Mouse (Mus musculus): ENCODE measurements around the gene Nrg4. TPM values are rescaled to one million over a fixed set of nuclear protein-coding genes. Genes with fewer than 3 reads are reported as not detected.
"Not testable (repeated sequence)": the region's sequence is repeated elsewhere in the genome, so short reads cannot be mapped to it uniquely, and the experiment has no call there.

Gene Nrg4
- polyA plus RNA-seq, 1 experiment from 2014 or later, result 0.60 TPM

DNA sequence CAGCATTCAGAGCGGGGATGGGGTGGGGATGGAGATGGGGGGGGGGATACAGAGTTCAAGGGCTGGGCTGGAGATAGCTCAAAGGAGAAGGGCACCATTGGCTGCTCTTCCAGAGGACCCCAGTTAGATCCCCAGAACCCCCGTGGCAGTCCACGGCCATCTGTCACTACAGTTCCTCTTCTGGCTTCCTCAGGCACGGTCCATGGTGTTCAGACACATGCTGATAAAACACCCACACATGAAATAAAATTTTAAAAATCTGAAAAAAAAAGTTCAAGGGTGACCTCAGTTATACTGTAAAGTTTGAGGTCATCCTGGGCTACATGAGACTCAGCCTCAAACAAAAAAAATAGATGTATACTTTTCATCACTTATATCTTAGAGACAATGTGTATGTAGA is 78.2 kb downstream of the Nrg4 start:
- Histone ChIP-seq H3K4me1 (replicated peaks) (no peaks in the 10 kb centered on the region), H3K27ac (no peak overlapping the region), H3K4me3 (replicated peaks) (no peak overlapping the region), H3K36me3 (no peaks in the 10 kb centered on the region), H3K9me3 (replicated peaks) (no peaks in the 10 kb centered on the region), H3K27me3 (no peaks in the 10 kb centered on the region), H3K9ac (no peak overlapping the region), H3K4me2 (no peak overlapping the region)
- ATAC-seq (ENCODE audit: low read depth) (no peak), DNase-seq (no peak)
- WGBS (ENCODE audit: insufficient replicate concordance), result 31% methylated on average over 4 of the region's 4 CpGs

DNA sequence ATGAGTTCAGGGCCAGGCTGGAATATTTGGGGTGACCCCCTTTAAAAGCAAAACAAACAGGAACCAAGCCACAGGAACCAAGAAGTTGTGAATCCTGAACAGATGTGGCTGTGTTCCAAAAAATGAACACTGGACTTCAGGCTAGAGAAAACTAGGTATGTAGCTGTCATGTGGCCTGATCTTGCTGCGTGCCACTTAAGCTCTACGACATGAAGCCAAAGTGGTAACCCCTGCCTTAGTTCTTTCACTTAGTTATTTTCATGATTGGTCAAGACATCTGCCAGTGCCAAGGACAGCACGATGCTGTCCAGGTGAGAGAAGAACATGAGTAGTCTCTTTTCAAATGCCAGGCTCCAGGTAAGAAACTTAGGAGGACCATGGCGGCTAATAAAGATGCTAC is 79.7 kb downstream of the Nrg4 start:
- 74% methylated on average over 4 of the region's 4 CpGs for WGBS (ENCODE audit: insufficient replicate concordance)
- H3K9me3 ChIP-seq (replicated peaks), result no peaks in the 10 kb centered on the region
- H3K27me3 ChIP-seq, result no peaks in the 10 kb centered on the region
- DNase-seq, result no peak
- H3K4me3 ChIP-seq (replicated peaks), result no peak overlapping the region
- no peaks in the 10 kb centered on the region for H3K4me1 ChIP-seq (replicated peaks)
- H3K27ac ChIP-seq, result no peak overlapping the region
- no peak overlapping the region for H3K4me2 ChIP-seq
- no peak for ATAC-seq (ENCODE audit: low read depth)
- no peak overlapping the region for H3K9ac ChIP-seq
- H3K36me3 ChIP-seq, result no peaks in the 10 kb centered on the region

DNA sequence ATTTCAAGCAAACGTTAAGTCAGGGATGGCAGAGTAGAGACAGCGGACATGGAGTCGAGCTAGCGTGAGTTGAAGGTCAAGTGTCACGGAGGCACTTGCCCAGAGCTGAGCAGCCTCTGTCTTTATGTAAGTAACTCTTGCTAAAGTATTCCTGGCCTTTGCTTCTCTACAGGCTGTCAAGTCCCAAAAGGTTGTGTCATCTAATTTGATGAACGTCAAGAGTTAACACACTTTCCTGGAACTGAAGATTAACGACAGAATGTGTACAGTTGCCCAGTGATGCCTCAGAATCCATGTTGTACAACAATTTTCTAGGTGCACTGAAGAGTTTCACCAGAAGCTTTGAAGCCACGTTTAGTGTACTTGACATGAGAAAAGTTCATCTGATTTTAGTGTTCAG is 80.2 kb downstream of the Nrg4 start:
- H3K9ac ChIP-seq, result no peak overlapping the region
- no peaks in the 10 kb centered on the region for H3K27me3 ChIP-seq
- WGBS (ENCODE audit: insufficient replicate concordance), result 66% methylated on average over 8 of the region's 8 CpGs
- no peak overlapping the region for H3K4me3 ChIP-seq (replicated peaks)
- H3K27ac ChIP-seq, result no peak overlapping the region
- no peaks in the 10 kb centered on the region for H3K9me3 ChIP-seq (replicated peaks)
- no peaks in the 10 kb centered on the region for H3K36me3 ChIP-seq
- no peak overlapping the region for H3K4me2 ChIP-seq
- no peaks in the 10 kb centered on the region for H3K4me1 ChIP-seq (replicated peaks)
- DNase-seq (no peak), ATAC-seq (ENCODE audit: low read depth) (no peak)

DNA sequence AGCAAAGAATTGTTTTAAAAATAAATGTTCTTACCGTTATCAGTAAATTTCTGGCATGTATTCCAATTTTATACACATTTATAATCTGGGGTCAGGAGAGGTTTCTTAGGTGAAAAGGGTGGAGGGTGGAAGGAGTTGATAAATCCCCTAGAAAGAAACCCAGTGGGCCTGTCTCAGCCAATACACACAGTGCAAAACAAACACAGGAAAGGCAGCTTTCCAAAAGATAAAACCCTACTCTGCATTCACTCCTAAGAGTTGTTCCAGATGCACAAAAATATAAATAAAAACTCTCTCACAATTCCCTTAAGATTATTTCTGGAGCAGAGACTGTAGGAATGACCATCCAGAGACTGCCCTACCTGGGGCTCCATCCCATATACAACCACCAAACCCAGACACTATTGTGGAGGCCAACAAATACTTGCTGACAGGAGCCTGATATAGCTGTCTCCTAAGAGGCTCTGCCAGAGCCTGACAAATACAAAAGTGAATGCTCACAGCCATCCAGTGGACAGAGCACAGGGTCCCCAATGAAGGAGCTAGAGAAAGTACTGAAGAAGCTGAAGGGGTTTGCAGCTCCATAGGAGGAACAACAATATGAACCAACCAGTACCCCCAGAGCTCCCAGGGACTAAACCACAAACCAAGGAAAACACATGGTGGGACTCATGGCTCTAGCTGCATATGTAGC is 81.4 kb downstream of the Nrg4 start:
- WGBS (ENCODE audit: insufficient replicate concordance), result 64% methylated on average over 1 of the region's 1 CpGs
- DNase-seq, result not testable (repeated sequence)

DNA sequence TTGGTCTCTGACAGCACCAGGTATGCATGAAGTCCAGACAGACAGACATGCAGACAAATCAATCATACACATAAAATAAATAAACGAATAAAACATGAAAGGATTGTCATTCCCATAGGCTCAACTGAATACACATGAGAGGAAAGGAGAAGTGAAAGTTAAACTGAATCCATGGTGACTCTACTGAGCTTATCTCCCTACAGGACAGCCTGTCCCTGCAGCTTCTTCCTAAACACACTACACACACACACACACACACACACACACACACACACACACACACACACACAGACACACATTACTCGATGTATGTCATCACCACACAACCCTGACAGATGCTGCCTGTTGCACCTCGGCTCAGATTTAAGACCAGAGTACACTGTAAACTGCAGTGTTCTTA is 82.6 kb downstream of the Nrg4 start:
- no peak overlapping the region for H3K27ac ChIP-seq
- no peak overlapping the region for H3K4me3 ChIP-seq (replicated peaks)
- H3K36me3 ChIP-seq, result no peaks in the 10 kb centered on the region
- no peak for ATAC-seq (ENCODE audit: low read depth)
- no peaks in the 10 kb centered on the region for H3K9me3 ChIP-seq (replicated peaks)
- H3K27me3 ChIP-seq, result no peaks in the 10 kb centered on the region
- no peak overlapping the region for H3K9ac ChIP-seq
- WGBS (ENCODE audit: insufficient replicate concordance), result 48% methylated on average over 3 of the region's 3 CpGs
- H3K4me2 ChIP-seq, result no peak overlapping the region
- no peaks in the 10 kb centered on the region for H3K4me1 ChIP-seq (replicated peaks)
- DNase-seq, result no peak

More for the DNA sequence above, 81.4 kb downstream of the Nrg4 start:
- H3K4me2 ChIP-seq; H3K27me3 ChIP-seq; H3K4me1 ChIP-seq (replicated peaks); H3K9ac ChIP-seq; ATAC-seq (ENCODE audit: low read depth); H3K27ac ChIP-seq; H3K9me3 ChIP-seq (replicated peaks); H3K36me3 ChIP-seq; H3K4me3 ChIP-seq (replicated peaks): not testable (repeated sequence)

DNA sequence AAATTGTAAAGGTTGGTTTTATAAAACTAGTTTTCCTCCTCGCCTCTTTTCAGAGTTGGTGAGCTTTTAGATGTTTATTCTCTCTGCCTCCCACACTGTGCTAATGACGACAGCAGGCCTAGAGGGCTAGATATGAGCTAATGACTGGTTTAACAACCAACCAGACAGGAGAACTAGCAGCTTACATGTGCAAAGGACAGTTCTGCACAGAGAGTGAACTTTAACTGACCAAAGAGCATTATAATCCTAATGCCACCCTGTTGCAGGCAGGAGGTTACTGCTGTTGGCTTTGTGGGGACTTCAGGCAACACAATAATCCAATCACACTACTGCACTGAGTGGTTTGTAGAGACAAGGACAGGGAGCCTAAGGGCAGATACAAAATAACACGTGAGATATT is 83.4 kb downstream of the Nrg4 start:
- Histone ChIP-seq H3K4me1 (replicated peaks) (no peaks in the 10 kb centered on the region), H3K4me3 (replicated peaks) (no peak overlapping the region), H3K9ac (no peak overlapping the region), H3K9me3 (replicated peaks) (no peaks in the 10 kb centered on the region), H3K27me3 (no peaks in the 10 kb centered on the region), H3K27ac (no peak overlapping the region), H3K4me2 (no peak overlapping the region), H3K36me3 (no peaks in the 10 kb centered on the region)
- DNase-seq (no peak), ATAC-seq (ENCODE audit: low read depth) (no peak)
- WGBS (ENCODE audit: insufficient replicate concordance), result 54% methylated on average over 3 of the region's 3 CpGs

DNA sequence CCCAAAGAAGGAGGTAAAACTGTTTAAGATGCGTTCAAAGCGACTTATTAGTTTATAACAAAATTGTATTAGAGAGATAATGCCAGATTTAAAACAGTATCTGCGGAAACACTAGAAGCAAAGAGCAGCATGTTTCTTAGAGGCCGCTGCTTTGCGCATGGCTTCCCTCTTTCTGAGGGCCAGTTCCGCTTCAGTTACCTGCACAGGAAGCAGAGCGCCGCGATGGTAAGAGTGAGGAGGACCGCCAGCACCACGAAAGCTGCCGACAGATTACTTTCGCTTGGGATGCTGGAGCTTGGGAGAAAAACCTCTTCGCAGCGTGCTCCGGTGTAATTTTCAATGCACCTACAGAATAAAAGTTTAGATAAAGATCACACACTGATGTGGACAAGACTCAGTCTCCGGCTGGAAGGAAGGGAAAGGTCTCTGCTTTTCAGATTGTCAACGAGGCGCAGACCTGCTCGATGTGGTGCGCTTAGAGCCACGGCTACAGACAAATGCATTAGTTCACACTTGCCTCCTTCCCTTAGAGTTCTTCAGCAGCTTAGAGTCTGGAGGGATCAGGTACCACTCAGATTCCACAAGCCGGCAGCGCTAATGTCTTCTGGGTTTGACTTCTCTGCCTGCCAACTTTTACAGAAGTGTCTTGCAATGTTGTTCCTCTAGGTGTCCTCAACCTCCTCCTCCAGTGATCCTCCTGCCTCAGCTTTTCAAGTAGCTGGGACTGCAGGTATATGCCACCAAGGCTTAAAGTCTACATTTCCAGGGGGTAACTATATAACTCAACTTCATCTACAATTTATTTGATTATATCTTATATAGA is 84.6 kb downstream of the Nrg4 start:
- 22% methylated on average over 24 of the region's 24 CpGs for WGBS (ENCODE audit: insufficient replicate concordance)
- Histone ChIP-seq H3K36me3 (no peaks in the 10 kb centered on the region), H3K27me3 (no peaks in the 10 kb centered on the region), H3K4me3 (replicated peaks) (peak overlapping the region; percentile 38), H3K4me2 (peak overlapping the region; percentile 54), H3K9me3 (replicated peaks) (no peaks in the 10 kb centered on the region), H3K4me1 (replicated peaks) (no peaks in the 10 kb centered on the region), H3K27ac (no peak overlapping the region), H3K9ac (no peak overlapping the region)
- DNase-seq (no peak), ATAC-seq (ENCODE audit: low read depth) (no peak)

DNA sequence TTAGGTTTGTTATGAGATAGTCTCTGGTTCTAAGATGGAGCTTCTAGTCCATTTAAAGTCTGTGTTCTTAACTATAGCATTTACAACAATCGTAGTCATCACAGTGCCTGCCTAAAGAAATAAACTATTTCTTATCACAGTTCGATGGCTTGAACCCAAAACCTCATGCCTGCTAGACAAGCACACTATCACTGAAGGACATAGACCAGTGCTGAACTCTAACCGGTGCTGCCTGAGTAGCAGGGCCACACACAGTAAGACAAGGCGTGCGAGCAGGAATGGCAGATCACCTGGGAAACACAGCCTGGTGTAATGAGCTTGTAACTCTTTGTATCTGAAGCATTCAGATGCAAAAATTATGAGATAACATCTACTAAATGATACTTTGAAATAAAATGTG is 85.8 kb downstream of the Nrg4 start:
- no peaks in the 10 kb centered on the region for H3K36me3 ChIP-seq
- no peak for DNase-seq
- WGBS (ENCODE audit: insufficient replicate concordance), result 54% methylated on average over 5 of the region's 5 CpGs

DNA sequence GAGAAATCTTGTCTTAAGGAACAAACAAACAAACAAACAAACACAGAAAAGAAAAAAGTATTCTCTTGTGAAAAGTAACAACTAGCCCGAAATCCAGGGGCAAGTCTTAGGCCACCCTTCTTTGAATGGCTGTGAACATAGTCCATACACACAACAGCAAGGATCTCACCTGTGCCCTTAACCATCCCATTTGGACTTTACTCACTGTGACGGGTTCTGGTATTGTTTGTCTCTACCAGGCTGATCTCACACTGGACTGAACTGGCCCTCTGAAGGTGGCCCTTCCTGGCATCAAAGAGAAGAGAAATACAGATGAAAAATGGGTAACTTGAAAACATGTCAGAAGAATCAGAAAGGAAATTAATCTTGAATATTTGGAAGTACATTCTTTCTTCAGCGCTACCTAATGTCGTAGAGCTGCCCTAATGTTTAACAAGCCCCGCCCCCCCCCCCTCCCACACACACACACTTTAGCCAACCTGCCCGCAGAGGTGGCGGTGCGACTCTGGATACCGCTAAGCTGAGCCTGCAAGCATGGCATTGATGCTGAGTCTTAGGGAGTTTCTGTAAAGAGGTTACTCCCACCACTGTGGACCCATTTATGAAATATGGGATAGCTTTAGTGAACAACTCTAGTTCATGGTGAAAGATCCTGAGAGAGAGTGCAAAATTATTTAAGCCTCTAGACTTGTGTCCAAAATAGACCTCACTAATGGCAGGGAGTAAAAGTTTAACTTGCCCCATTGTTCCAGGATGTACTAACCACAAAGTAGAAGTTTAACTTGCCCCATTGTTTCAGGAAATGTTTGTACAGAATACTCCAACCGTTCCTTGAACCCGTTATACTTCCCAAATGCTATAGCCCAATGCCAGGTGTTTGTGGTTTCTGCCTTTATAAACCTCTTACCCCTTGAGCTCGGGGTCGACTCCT is 90.1 kb downstream of the Nrg4 start:
- WGBS (ENCODE audit: insufficient replicate concordance), result 49% methylated on average over 13 of the region's 13 CpGs
- no peak overlapping the region for H3K27ac ChIP-seq
- no peak for DNase-seq
- no peaks in the 10 kb centered on the region for H3K36me3 ChIP-seq
- ATAC-seq (ENCODE audit: low read depth), result no peak
- H3K4me2 ChIP-seq, result no peak overlapping the region
- H3K4me1 ChIP-seq (replicated peaks), result no peaks in the 10 kb centered on the region
- H3K9me3 ChIP-seq (replicated peaks), result 0 out of 2 replicates have a peak, but pooled peaks cover 2% of the 10 kb centered on the region
- no peak overlapping the region for H3K4me3 ChIP-seq (replicated peaks)
- no peak overlapping the region for H3K9ac ChIP-seq
- H3K27me3 ChIP-seq, result no peaks in the 10 kb centered on the region

More for the DNA sequence above, 85.8 kb downstream of the Nrg4 start:
- no peak overlapping the region for H3K9ac ChIP-seq
- no peaks in the 10 kb centered on the region for H3K9me3 ChIP-seq (replicated peaks)
- no peak overlapping the region for H3K4me2 ChIP-seq
- no peaks in the 10 kb centered on the region for H3K4me1 ChIP-seq (replicated peaks)
- no peak overlapping the region for H3K27ac ChIP-seq
- H3K27me3 ChIP-seq, result no peaks in the 10 kb centered on the region
- no peak overlapping the region for H3K4me3 ChIP-seq (replicated peaks)
- no peak for ATAC-seq (ENCODE audit: low read depth)

DNA sequence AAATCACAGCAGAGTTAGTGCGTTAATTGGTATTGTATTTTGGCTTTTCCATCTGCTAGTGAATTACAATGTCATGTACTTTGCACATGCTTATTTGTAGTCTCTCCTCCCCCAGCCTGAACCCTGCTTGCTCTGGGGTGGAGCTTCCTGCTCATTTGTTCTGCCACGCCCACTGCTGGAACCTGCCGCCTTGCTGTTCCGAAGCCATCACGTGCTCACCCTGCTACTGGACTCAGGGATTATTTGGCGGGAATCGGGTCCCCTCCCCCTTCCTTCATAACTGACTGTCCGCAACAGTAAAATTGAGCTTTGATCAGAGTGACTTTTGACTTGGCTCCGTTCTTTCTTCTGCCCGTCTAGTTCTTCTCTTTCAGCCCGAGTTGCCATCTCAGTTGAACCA is 93.6 kb downstream of the Nrg4 start:
- not testable (repeated sequence) for ATAC-seq (ENCODE audit: low read depth); H3K27me3 ChIP-seq; H3K4me2 ChIP-seq; DNase-seq; H3K9ac ChIP-seq; H3K9me3 ChIP-seq (replicated peaks); H3K36me3 ChIP-seq; H3K4me1 ChIP-seq (replicated peaks); H3K4me3 ChIP-seq (replicated peaks); H3K27ac ChIP-seq
- 54% methylated on average over 11 of the region's 11 CpGs for WGBS (ENCODE audit: insufficient replicate concordance)

DNA sequence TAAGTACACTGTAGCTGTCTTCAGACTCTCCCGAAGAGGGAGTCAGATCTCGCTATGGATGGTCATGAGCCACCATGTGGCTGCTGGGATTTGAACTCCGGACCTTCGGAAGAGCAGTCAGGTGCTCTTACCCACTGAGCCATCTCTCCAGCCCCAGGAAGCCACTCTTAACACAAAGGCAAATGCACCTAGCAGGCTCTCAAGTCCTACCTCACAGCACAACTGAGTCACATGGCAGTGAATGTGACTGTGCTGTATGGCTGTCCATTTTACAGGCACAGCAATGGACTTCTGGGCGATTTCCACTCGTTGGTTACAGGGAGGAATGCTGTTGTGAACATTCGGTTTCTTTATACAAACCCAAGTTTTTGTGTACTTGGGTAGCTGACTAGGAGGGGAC is 94.1 kb downstream of the Nrg4 start:
- Histone ChIP-seq H3K4me3 (replicated peaks) (no peak overlapping the region), H3K4me1 (replicated peaks) (no peaks in the 10 kb centered on the region), H3K27ac (no peak overlapping the region), H3K36me3 (no peaks in the 10 kb centered on the region), H3K9ac (no peak overlapping the region), H3K9me3 (replicated peaks) (0 out of 2 replicates have a peak, but pooled peaks cover 2% of the 10 kb centered on the region), H3K27me3 (no peaks in the 10 kb centered on the region), H3K4me2 (no peak overlapping the region)
- no peak for ATAC-seq (ENCODE audit: low read depth)
- 77% methylated on average over 7 of the region's 7 CpGs for whole genome bisulfite sequencing (ENCODE audit: insufficient replicate concordance)
- DNase-seq, result no peak

Data from liver, embryonic 13.5 days (tissue).